8 mouse cellular contexts compared by ENCODE assay signal in the genomic region with DNA sequence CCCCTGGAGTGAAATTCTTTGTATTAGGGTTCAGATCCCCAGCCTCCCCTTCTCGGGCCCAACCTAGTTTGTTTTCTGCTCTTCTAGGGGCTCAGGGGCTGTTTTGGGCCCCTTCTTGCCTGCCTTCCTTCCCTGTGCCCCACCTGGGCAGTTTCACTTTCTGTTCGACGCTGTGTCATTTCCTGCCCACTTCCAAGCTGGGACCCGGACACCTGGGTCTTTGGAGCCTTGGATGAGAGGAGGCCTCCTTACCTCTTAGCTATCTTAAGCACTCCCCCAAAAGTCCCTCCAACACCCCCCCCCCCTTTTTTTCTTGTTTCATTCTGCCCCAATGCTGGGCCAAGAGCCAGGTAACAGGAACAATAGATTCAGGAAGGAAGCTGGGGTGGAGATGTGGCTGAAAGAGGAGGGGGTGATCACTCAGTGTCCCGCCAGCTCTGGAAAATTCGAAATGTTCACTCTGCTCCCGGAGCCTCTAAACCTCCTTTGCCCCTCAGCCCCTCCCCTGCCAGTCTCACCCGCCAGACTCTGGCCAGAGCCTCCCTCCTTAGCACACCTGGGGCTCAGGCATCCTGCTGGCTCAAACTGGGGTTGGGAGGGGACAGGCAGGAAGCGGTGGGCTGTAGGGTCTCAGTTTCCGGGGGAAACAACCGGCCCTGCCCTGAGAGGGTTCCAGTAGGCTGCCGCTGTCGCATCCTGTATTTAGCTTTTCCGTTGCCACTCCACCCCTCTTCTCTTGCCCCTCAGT. TPM values are rescaled to one million over a fixed set of nuclear protein-coding genes. Genes with fewer than 3 reads are reported as not detected.
DNase-seq lines count a peak whose midpoint lies in the region; ATAC-seq and TF ChIP-seq lines count a peak whose summit lies in the region.

No protein-coding gene starts in this region.

- no peak for TF ChIP-seq EP300 in liver, postnatal 0 days (IDR thresholded peaks at IDR 0.05; ENCODE audit: low read depth)

- no peak for TF ChIP-seq CTCF in liver, postnatal 0 days (IDR thresholded peaks at IDR 0.05; ENCODE audit: low read depth)

- DNase-seq in gastrocnemius, postnatal 25 days, result peak; percentile 67
- DNase-seq in gastrocnemius, postnatal 4 days (ENCODE audit: low spot score in 2 of 2), result no peak
- no peak for DNase-seq in intestine, embryonic 14.5 days (ENCODE audit: low spot score)
- peak; percentile 42 for DNase-seq in liver, postnatal 0 days
- no peak for DNase-seq in cerebellum, adult 11 months
- DNase-seq in layer of hippocampus, adult 9-10 months (ENCODE audit: low spot score), result no peak

- H3K27ac ChIP-seq in intestine, embryonic 14.5 days (ENCODE audit: low read depth), result peak overlapping the region; percentile 51; the same call in 1 of the 2 replicates
- H3K27ac ChIP-seq in liver, postnatal 0 days (ENCODE audit: low read depth), result peak overlapping the region; percentile 73
- peak overlapping the region; percentile 54; the same call in 1 of the 2 replicates for H3K27ac ChIP-seq in neural tube, embryonic 15.5 days (replicated peaks)

- H3K9ac ChIP-seq in intestine, embryonic 14.5 days (ENCODE audit: low read length), result peak overlapping the region; percentile 25; the same call in 1 of the 2 replicates
- peak overlapping the region; percentile 74 for H3K9ac ChIP-seq in liver, postnatal 0 days (replicated peaks)
- peak overlapping the region; percentile 23; the same call in 1 of the 2 replicates for H3K9ac ChIP-seq in neural tube, embryonic 15.5 days (replicated peaks)

- H3K9me3 ChIP-seq in intestine, embryonic 14.5 days (ENCODE audit: control insufficient read depth, low read length), result no peaks in the 10 kb centered on the region
- no peaks in the 10 kb centered on the region for H3K9me3 ChIP-seq in liver, postnatal 0 days (ENCODE audit: low read length)
- H3K9me3 ChIP-seq in neural tube, embryonic 15.5 days (replicated peaks), result no peaks in the 10 kb centered on the region

- H3K4me3 ChIP-seq in intestine, embryonic 14.5 days (ENCODE audit: low read depth, low read length), result peak overlapping the region; percentile 58
- H3K4me3 ChIP-seq in liver, postnatal 0 days (ENCODE audit: low read depth, low read length), result peak overlapping the region; percentile 70
- H3K4me3 ChIP-seq in neural tube, embryonic 15.5 days (replicated peaks), result peak overlapping the region; percentile 59

- ATAC-seq in granulocyte monocyte progenitor cell, adult 5-6 weeks (replicated peaks; ENCODE audit: poor library complexity, severe bottlenecking), result peak; percentile 4; the same call in 1 of the 2 replicates
- no peak for ATAC-seq in intestine, embryonic 14.5 days (replicated peaks; ENCODE audit: low FRiP score, low TSS enrichment, low read depth)
- peak; percentile 12; the same call in 1 of the 2 replicates for ATAC-seq in liver, postnatal 0 days
- no peak for ATAC-seq in neural tube, embryonic 15.5 days (ENCODE audit: low FRiP score)

- H3K4me1 ChIP-seq in intestine, embryonic 14.5 days (replicated peaks; ENCODE audit: control insufficient read depth, insufficient read depth, low read length), result peaks cover 16% of the 10 kb centered on the region
- peaks cover 35% of the 10 kb centered on the region for H3K4me1 ChIP-seq in liver, postnatal 0 days (ENCODE audit: insufficient read depth)
- H3K4me1 ChIP-seq in neural tube, embryonic 15.5 days, result peaks cover 45% of the 10 kb centered on the region

- H3K27me3 ChIP-seq in intestine, embryonic 14.5 days (replicated peaks; ENCODE audit: control insufficient read depth, insufficient read depth, low read length), result no peaks in the 10 kb centered on the region
- no peaks in the 10 kb centered on the region for H3K27me3 ChIP-seq in liver, postnatal 0 days (ENCODE audit: insufficient read depth, low read length)
- H3K27me3 ChIP-seq in neural tube, embryonic 15.5 days (replicated peaks), result no peaks in the 10 kb centered on the region

- H3K36me3 ChIP-seq in intestine, embryonic 14.5 days (ENCODE audit: control insufficient read depth, insufficient read depth, low read length), result peaks cover 31% of the 10 kb centered on the region
- peaks cover 27% of the 10 kb centered on the region for H3K36me3 ChIP-seq in liver, postnatal 0 days (replicated peaks; ENCODE audit: insufficient read depth, low read length)
- H3K36me3 ChIP-seq in neural tube, embryonic 15.5 days, result peaks cover 29% of the 10 kb centered on the region

- 35% methylated on average over 14 of the region's 14 CpGs for WGBS in intestine, embryonic 14.5 days
- 16% methylated on average over 14 of the region's 14 CpGs for WGBS in liver, postnatal 0 days (ENCODE audit: insufficient replicate concordance)
- whole genome bisulfite sequencing in neural tube, embryonic 15.5 days, result 36% methylated on average over 14 of the region's 14 CpGs

- peak overlapping the region; percentile 95 for H3K4me2 ChIP-seq in intestine, embryonic 14.5 days (ENCODE audit: low read length)
- H3K4me2 ChIP-seq in liver, postnatal 0 days (ENCODE audit: low read depth, low read length), result peak overlapping the region; percentile 98
- H3K4me2 ChIP-seq in neural tube, embryonic 15.5 days, result peak overlapping the region; percentile 98

RNA-seq across cellular contexts. Expression of a gene that starts 2.5 kb away (rescaled TPM):
- 1 to 10 TPM; 5.0 to 5.3 TPM for total RNA-seq in gastrocnemius, postnatal 25 days (2021)
- total RNA-seq in gastrocnemius, postnatal 4 days (2021), result 10 to 100 TPM; 16.8 to 17.4 TPM
- 9.6 and 14.6 TPM in 2 replicates for total RNA-seq in granulocyte monocyte progenitor cell, adult 5-6 weeks (2014; fragmentation: Nextera tagmentation)
- 3.4 and 11.9 TPM in 2 replicates for total RNA-seq in granulocyte monocyte progenitor cell, adult 5-6 weeks (2017)
- polyA plus RNA-seq in intestine, embryonic 14.5 days (2014; fragmentation: Nextera tagmentation; extraction: Ambion mirVana), result 12.0 and 12.8 TPM in 2 replicates
- 4.3 and 5.0 TPM in 2 replicates for polyA plus RNA-seq in liver, postnatal 0 days (2015; fragmentation: Nextera tagmentation; extraction: Ambion mirVana)
- polyA plus RNA-seq in neural tube, embryonic 15.5 days (2015; fragmentation: Nextera tagmentation; extraction: Ambion mirVana), result 5.0 and 8.4 TPM in 2 replicates

RNA-seq across cellular contexts. Expression of a gene that starts 28.7 kb away (rescaled TPM):
- total RNA-seq in gastrocnemius, postnatal 25 days (2021), result 10 to 100 TPM; 35.7 to 42.3 TPM
- total RNA-seq in gastrocnemius, postnatal 4 days (2021), result 10 to 100 TPM; 22.7 to 22.9 TPM
- total RNA-seq in granulocyte monocyte progenitor cell, adult 5-6 weeks (2014; fragmentation: Nextera tagmentation), result 8.1 and 10.5 TPM in 2 replicates
- total RNA-seq in granulocyte monocyte progenitor cell, adult 5-6 weeks (2017), result 9.3 and 11.0 TPM in 2 replicates
- polyA plus RNA-seq in intestine, embryonic 14.5 days (2014; fragmentation: Nextera tagmentation; extraction: Ambion mirVana), result 27.5 and 28.3 TPM in 2 replicates
- 7.4 and 8.7 TPM in 2 replicates for polyA plus RNA-seq in liver, postnatal 0 days (2015; fragmentation: Nextera tagmentation; extraction: Ambion mirVana)
- polyA plus RNA-seq in neural tube, embryonic 15.5 days (2015; fragmentation: Nextera tagmentation; extraction: Ambion mirVana), result 48.4 and 50.4 TPM in 2 replicates

RNA-seq across cellular contexts. Expression of a gene that starts 29.6 kb away (rescaled TPM):
- 10 to 100 TPM; 13.2 to 22.4 TPM for total RNA-seq in gastrocnemius, postnatal 25 days (2021)
- total RNA-seq in gastrocnemius, postnatal 4 days (2021), result 10 to 100 TPM; 66.6 to 78.7 TPM
- total RNA-seq in granulocyte monocyte progenitor cell, adult 5-6 weeks (2014; fragmentation: Nextera tagmentation), result 36.8 and 50.4 TPM in 2 replicates
- 47.0 and 63.5 TPM in 2 replicates for total RNA-seq in granulocyte monocyte progenitor cell, adult 5-6 weeks (2017)
- 107 and 111 TPM in 2 replicates for polyA plus RNA-seq in intestine, embryonic 14.5 days (2014; fragmentation: Nextera tagmentation; extraction: Ambion mirVana)
- polyA plus RNA-seq in liver, postnatal 0 days (2015; fragmentation: Nextera tagmentation; extraction: Ambion mirVana), result 15.9 and 18.4 TPM in 2 replicates
- 139 and 156 TPM in 2 replicates for polyA plus RNA-seq in neural tube, embryonic 15.5 days (2015; fragmentation: Nextera tagmentation; extraction: Ambion mirVana)

RNA-seq across cellular contexts. Expression of a gene that starts 29.9 kb away (rescaled TPM):
- 1 to 10 TPM; 1.9 to 2.3 TPM for total RNA-seq in gastrocnemius, postnatal 25 days (2021)
- 10 to 100 TPM; 17.8 to 19.0 TPM for total RNA-seq in gastrocnemius, postnatal 4 days (2021)
- total RNA-seq in granulocyte monocyte progenitor cell, adult 5-6 weeks (2014; fragmentation: Nextera tagmentation), result not detected in 2 replicates
- 0.31 and 0.69 TPM in 2 replicates for total RNA-seq in granulocyte monocyte progenitor cell, adult 5-6 weeks (2017)
- 5.3 and 5.5 TPM in 2 replicates for polyA plus RNA-seq in intestine, embryonic 14.5 days (2014; fragmentation: Nextera tagmentation; extraction: Ambion mirVana)
- 0.09 TPM in 2 replicates for polyA plus RNA-seq in liver, postnatal 0 days (2015; fragmentation: Nextera tagmentation; extraction: Ambion mirVana)
- polyA plus RNA-seq in neural tube, embryonic 15.5 days (2015; fragmentation: Nextera tagmentation; extraction: Ambion mirVana), result 3.7 and 4.8 TPM in 2 replicates

RNA-seq across cellular contexts. Expression of a gene that starts 46.3 kb away (rescaled TPM):
- not detected for total RNA-seq in gastrocnemius, postnatal 25 days (2021)
- 1 to 10 TPM; 2.6 TPM for total RNA-seq in gastrocnemius, postnatal 4 days (2021)
- total RNA-seq in granulocyte monocyte progenitor cell, adult 5-6 weeks (2014; fragmentation: Nextera tagmentation), result not detected in 2 replicates
- total RNA-seq in granulocyte monocyte progenitor cell, adult 5-6 weeks (2017), result 0.26 and 0.62 TPM in 2 replicates
- 12.5 and 13.9 TPM in 2 replicates for polyA plus RNA-seq in intestine, embryonic 14.5 days (2014; fragmentation: Nextera tagmentation; extraction: Ambion mirVana)
- 0.15 and 0.20 TPM in 2 replicates for polyA plus RNA-seq in liver, postnatal 0 days (2015; fragmentation: Nextera tagmentation; extraction: Ambion mirVana)
- 4.0 and 4.1 TPM in 2 replicates for polyA plus RNA-seq in neural tube, embryonic 15.5 days (2015; fragmentation: Nextera tagmentation; extraction: Ambion mirVana)

Comparison
In these comparisons a context has a peak if more than half of its experiments do, and no peak if none do; other contexts are left out.
1. DNase-seq: peak in gastrocnemius, postnatal 25 days (single experiment) and liver, postnatal 0 days (single experiment); none in gastrocnemius, postnatal 4 days (0 of 2), intestine, embryonic 14.5 days (single experiment), cerebellum, adult 11 months (single experiment) and layer of hippocampus, adult 9-10 months (single experiment).
2. ATAC-seq: peak in granulocyte monocyte progenitor cell, adult 5-6 weeks (single experiment) and liver, postnatal 0 days (single experiment); none in intestine, embryonic 14.5 days (single experiment) and neural tube, embryonic 15.5 days (single experiment).
3. H3K9ac ChIP-seq: peak in every context shown above with its lines; median percentile 74 in liver, postnatal 0 days; 25 in intestine, embryonic 14.5 days; 23 in neural tube, embryonic 15.5 days.
4. Peak in every context shown above with its lines, with median percentiles within 50 percentile points of each other: H3K27ac ChIP-seq, H3K4me2 ChIP-seq and H3K4me3 ChIP-seq.